Mouse (Mus musculus): ENCODE measurements at regions not wholly inside any gene's neighbourhood (a gene's known extent, or its start where the extent isn't known, plus 50 kb on each side); places are given as distances from the start of the nearest gene placed in this dataset.

DNA sequence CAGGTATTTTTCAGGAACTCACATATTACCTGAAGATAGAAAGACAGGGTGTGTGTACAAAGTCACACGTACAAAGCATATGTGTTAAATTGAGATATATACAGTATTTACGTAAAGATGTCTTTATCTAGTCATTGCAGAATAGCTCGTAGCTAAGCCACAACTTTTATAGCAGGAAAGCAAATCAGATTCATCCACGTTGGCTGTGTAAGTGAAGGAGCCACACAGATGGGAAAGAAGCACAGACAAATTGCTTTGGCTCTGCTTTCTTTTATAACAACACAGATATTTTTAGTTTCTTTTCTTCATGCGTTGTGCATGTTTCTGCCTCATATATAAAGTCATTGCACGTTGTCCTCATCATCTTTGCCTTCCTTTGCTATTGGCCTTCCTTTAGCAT lies 610.6 kb downstream of the Cetn3 start:
- TF ChIP-seq CTCF (IDR thresholded peaks at IDR 0.05; ENCODE audit: extremely low read depth, insufficient read depth, insufficient read length, insufficient replicate concordance) (no peak), POLR2A (IDR thresholded peaks at IDR 0.05; ENCODE audit: low read depth, low read length) (no peak)
